Mouse (Mus musculus) erythroblast, adult 5-6 weeks (primary cell): ENCODE results near the gene Kif21b. TPM values are rescaled to one million over a fixed set of nuclear protein-coding genes. Genes with fewer than 3 reads are reported as not detected.

Experiments
- ATAC-seq: replicated peaks from 2 replicates; pipeline ENCODE4 v1.8.0; 2016; ENCODE audit warnings: moderate number of reproducible peaks, mild to moderate bottlenecking, moderate TSS enrichment, inconsistent platforms; ENCODE audit not compliant: poor library complexity, low FRiP score, severe bottlenecking
- total RNA-seq, 2 experiments: library from RNA; stranded (forward) in 1 of 2; stranded (reverse) in 1 of 2; fragments of 150-400 nt in 1 of 2; fragments of 200-764, 138-1000 nt in 1 of 2; gene quantifications; 2 replicates each; pipeline versions ENCODE4 v1.2.3 to v1.2.4; 2015 to 2017; ENCODE audit warnings: low replicate concordance in 2 of 2

Gene Kif21b
- total RNA-seq, 2 experiments from 2014 or later: 8.5 to 12.9 TPM

GRCm38 (mm10) chr1:136222386-136222785 is 91.2 kb downstream of the Kif21b start:
- no peak for ATAC-seq

GRCm38 (mm10) chr1:136223758-136224342 is 92.7 kb downstream of the Kif21b start:
- ATAC-seq: no peak

DNA sequence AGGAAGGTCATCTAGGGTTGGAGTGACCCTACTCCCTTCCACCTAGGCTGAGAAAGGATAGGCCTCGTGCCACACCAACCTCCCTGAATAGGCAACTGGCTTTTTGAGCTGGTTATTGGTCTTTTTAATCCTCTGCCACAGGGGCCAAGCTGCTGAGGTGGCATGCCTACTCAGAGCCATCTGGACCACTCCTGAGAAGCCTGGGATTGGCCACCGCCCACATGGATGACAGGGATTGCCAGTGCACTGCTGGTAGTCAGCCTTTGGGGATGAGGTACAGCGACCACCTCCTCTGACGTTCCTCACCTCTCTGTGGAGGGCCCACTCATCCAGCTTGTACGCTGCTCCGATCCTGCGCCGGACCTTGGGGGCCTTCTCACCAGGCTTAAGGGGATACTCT is 94.7 kb downstream of the Kif21b start:
- no peak for ATAC-seq

DNA sequence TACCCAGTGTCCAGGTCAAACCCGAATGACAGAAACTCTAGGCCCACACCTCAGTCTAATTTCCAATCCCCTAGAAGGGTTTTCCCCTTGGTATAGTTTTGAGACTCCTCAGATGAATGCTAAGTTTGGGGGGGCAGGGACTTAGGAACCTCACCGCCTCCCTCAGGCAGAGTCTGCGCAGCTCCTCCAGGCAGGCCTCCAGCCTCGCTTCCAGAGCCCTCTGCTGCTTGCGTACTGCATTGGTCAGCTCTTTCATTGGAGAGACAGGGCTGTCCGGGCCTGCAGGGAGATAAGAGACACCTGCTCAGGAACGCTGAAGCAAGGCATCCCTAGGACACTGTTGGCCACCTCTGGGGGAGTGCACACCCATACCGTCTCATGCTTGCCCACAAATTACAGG is 95.4 kb downstream of the Kif21b start:
- ATAC-seq: no peak

Other genes starting within 250 kb of the Kif21b start
- gene Pkp1, start 212.2 kb upstream of the Kif21b start, total RNA-seq (2015; ENCODE audit: low replicate concordance): not detected in 2 replicates
- gene Pkp1, start 212.2 kb upstream of the Kif21b start, total RNA-seq (2017; ENCODE audit: low replicate concordance): not detected in 2 replicates
- not detected in 2 replicates for gene Igfn1, start 125.0 kb upstream of the Kif21b start, total RNA-seq (2015; ENCODE audit: low replicate concordance)
- gene Igfn1, start 125.0 kb upstream of the Kif21b start, total RNA-seq (2017; ENCODE audit: low replicate concordance): not detected in 2 replicates
- 17.9 and 24.5 TPM in 2 replicates for gene Tmem9, start 123.2 kb upstream of the Kif21b start, total RNA-seq (2015; ENCODE audit: low replicate concordance)
- gene Tmem9, start 123.2 kb upstream of the Kif21b start, total RNA-seq (2017; ENCODE audit: low replicate concordance): 16.9 and 22.3 TPM in 2 replicates
- not detected in 2 replicates for gene Ascl5, start 80.6 kb upstream of the Kif21b start, total RNA-seq (2015; ENCODE audit: low replicate concordance)
- gene Ascl5, start 80.6 kb upstream of the Kif21b start, total RNA-seq (2017; ENCODE audit: low replicate concordance): not detected in 2 replicates
- gene Cacna1s, start 78.6 kb upstream of the Kif21b start, total RNA-seq (2015; ENCODE audit: low replicate concordance): not detected in 2 replicates
- not detected in 2 replicates for gene Cacna1s, start 78.6 kb upstream of the Kif21b start, total RNA-seq (2017; ENCODE audit: low replicate concordance)
- gene Mroh3, start 81.4 kb downstream of the Kif21b start, total RNA-seq (2015; ENCODE audit: low replicate concordance): not detected in 2 replicates
- 0.42 TPM in 1 of 2 replicates, not detected in the other for gene Mroh3, start 81.4 kb downstream of the Kif21b start, total RNA-seq (2017; ENCODE audit: low replicate concordance)
- not detected in 2 replicates for gene Inava, start 102.9 kb downstream of the Kif21b start, total RNA-seq (2015; ENCODE audit: low replicate concordance)
- gene Inava, start 102.9 kb downstream of the Kif21b start, total RNA-seq (2017; ENCODE audit: low replicate concordance): not detected in 2 replicates
- gene Gpr25, start 129.5 kb downstream of the Kif21b start, total RNA-seq (2015; ENCODE audit: low replicate concordance): not detected in 2 replicates
- not detected in 2 replicates for gene Gpr25, start 129.5 kb downstream of the Kif21b start, total RNA-seq (2017; ENCODE audit: low replicate concordance)
- 23.0 and 33.6 TPM in 2 replicates for gene Camsap2, start 214.7 kb downstream of the Kif21b start, total RNA-seq (2015; ENCODE audit: low replicate concordance)
- gene Camsap2, start 214.7 kb downstream of the Kif21b start, total RNA-seq (2017; ENCODE audit: low replicate concordance): 53.8 and 56.0 TPM in 2 replicates